Mouse (Mus musculus) G1E (cell line): ENCODE measurements around the gene Gnb3.

ENCODE experiments used
- CTCF ChIP-seq: IDR thresholded peaks from 2 replicates; pipeline ENCODE4 v1.5.1; 2012; ENCODE audit warnings: low read depth, low read length, inconsistent platforms, mixed read lengths
- TAL1 ChIP-seq: conservative IDR thresholded peaks from 2 replicates; pipeline ENCODE4 v1.6.1; 2012; ENCODE audit warnings: low read depth, low read length, inconsistent platforms, mixed read lengths

DNA sequence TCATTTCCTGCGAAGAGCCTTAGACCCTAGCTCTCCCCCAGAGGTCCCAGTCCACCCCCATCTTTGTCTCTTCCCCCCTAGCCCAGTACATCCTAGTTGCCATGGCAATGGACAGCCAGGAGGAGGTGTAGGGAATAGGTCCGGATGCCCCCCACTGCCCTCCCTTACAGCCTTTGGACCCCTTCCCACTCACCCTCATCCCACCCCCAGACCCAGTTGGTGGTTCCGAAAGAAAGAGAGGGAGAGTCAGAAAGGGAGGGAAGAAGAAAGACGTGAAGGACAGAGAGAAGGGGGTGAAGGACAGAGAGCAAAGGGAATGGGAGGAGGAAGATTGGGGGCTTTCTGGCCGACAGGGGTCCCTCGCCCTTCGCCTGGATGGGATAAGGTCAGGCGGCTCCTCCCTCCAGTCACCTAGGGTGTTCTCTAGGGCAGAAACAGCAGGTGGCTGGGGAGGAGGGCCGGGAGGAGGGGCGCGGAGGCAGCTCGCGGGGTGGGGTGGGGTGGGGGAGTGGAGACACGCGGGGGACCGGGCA lies 23.1 kb upstream of the Gnb3 start:
- TF ChIP-seq CTCF = no peak
- no peak for TF ChIP-seq TAL1
